Mouse (Mus musculus): ENCODE results near the gene Mki67.

DNA sequence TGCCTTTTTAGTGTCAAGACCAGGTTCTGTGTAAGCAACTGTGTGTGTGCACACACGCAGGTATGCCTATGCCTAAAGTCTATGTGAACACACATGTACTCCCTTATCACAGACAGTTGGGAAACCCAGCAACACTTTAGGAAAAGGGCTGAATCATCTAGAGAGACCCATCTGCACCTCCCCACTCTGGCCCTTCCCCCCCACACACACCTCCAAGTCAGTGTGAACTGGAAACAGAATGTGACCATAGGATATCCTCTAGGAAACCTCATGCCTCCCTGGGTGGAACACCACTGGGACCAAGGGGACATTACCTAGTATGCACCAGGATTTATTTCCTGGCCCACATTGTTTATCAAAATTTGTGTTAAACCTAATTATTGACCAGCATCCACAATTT is 66.9 kb downstream of the Mki67 start:
- TF ChIP-seq CTCF (IDR thresholded peaks at IDR 0.05; ENCODE audit: low read depth) (no peak), EP300 (optimal IDR thresholded peaks at IDR 0.05) (no peak)

Measured in stomach, postnatal 0 days (tissue).